Mouse (Mus musculus): ENCODE data around the gene Atxn7l1. TPM values are rescaled to one million over a fixed set of nuclear protein-coding genes. Genes with fewer than 3 reads are reported as not detected.

Atxn7l1 gene
- polyA plus RNA-seq, 1 experiment: not detected

DNA sequence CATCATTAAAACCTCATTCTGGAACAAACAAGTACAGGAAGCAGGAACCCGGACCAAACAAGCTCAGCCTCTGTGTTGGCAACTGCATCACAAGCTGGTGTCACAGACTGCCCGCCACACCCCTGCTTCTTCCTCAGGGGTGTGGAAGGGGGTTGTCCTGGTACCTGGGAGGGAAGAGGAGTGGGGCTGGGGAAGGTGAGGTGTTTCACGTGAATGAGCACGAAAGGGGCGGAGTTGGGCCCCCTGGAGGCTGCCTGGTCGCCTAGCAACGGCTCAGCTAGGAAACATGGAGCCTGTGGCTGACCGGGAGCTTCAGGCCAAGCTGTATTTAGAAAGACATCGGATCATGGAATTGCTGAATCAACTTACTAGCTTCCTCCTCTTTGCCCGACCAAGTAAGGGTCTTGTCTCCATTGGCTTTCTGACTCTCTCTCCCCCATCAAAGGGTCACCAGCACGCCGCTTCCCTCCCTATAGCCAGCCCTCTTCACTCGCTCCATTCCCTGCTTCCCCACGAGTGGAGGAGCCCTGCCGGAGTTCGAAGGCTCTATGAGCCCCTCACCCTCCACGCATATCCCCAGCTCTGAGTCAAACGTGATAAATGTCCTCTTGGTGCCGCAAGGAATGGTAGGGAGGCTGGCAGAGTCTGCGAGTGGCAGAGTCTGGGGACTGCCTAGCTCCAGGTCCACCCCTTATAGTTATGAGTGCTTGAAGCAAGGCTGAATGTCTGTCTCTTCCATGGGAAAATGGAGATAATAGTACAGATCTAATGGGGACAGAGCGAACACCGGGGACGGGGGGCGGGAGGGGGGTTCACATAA lies 247.5 kb downstream of the Atxn7l1 start, which contains the start of gene Efcab10:
Gene Efcab10, plus strand, starts transcription at position 51 of the 820 bp plus-strand sequence.
- H3K4me1 ChIP-seq (ENCODE audit: control insufficient read depth, insufficient read depth, low read length): peaks cover 8% of the 10 kb centered on the region
- 12% methylated on average over 24 of the region's 24 CpGs for WGBS
- no peak within 1 kb of the TSS for H3K27ac ChIP-seq (ENCODE audit: insufficient read depth, low read depth, low read length)
- peak within 1 kb of the TSS; percentile 36 for H3K4me3 ChIP-seq (ENCODE audit: insufficient read depth, low read depth, low read length)
- TF ChIP-seq CTCF (IDR thresholded peaks at IDR 0.05; ENCODE audit: insufficient read depth, low read depth, low read length): no peak
- no peak for TF ChIP-seq POLR2A (IDR thresholded peaks at IDR 0.05; ENCODE audit: insufficient read depth, low read depth, low read length)

DNA sequence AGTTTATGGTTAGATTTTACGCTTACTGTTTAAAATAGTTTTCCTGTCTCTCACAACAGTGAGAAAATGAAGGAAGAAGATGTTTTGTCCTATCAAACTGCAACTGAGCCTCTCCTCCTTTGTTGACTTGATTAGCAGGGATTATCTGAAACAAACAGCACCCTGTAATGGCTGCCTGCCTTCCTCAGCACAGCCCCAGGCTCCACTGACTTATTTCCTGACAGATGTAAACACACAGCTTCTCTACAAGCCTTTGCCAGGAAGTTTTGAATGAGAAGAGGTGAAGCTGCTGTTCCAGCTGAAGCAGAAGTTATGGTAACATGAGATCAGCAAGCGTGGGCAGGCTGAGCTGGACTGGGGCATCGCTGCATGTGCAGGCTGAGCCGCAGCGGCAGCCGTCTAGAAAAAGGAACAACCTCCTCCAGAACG lies 255.8 kb downstream of the Atxn7l1 start:
- TF ChIP-seq CTCF (IDR thresholded peaks at IDR 0.05; ENCODE audit: insufficient read depth, low read depth, low read length): no peak
- TF ChIP-seq POLR2A (IDR thresholded peaks at IDR 0.05; ENCODE audit: insufficient read depth, low read depth, low read length): no peak
- 44% methylated on average over 7 of the region's 7 CpGs for WGBS

GRCm38 (mm10) chr12:33404996-33405395 lies 257.5 kb downstream of the Atxn7l1 start:
- H3K27ac ChIP-seq (ENCODE audit: insufficient read depth, low read depth, low read length): no peak overlapping the region
- H3K4me1 ChIP-seq (ENCODE audit: control insufficient read depth, insufficient read depth, low read length): peaks cover 5% of the 10 kb centered on the region
- no peak overlapping the region for H3K4me3 ChIP-seq (ENCODE audit: insufficient read depth, low read depth, low read length)
- TF ChIP-seq CTCF (IDR thresholded peaks at IDR 0.05; ENCODE audit: insufficient read depth, low read depth, low read length): no peak
- no peak for TF ChIP-seq POLR2A (IDR thresholded peaks at IDR 0.05; ENCODE audit: insufficient read depth, low read depth, low read length)
- 49% methylated on average over 5 of the region's 5 CpGs for WGBS

More for the DNA sequence above, 255.8 kb downstream of the Atxn7l1 start:
- no peak overlapping the region for H3K27ac ChIP-seq (ENCODE audit: insufficient read depth, low read depth, low read length)
- peaks cover 5% of the 10 kb centered on the region for H3K4me1 ChIP-seq (ENCODE audit: control insufficient read depth, insufficient read depth, low read length)
- H3K4me3 ChIP-seq (ENCODE audit: insufficient read depth, low read depth, low read length): no peak overlapping the region

DNA sequence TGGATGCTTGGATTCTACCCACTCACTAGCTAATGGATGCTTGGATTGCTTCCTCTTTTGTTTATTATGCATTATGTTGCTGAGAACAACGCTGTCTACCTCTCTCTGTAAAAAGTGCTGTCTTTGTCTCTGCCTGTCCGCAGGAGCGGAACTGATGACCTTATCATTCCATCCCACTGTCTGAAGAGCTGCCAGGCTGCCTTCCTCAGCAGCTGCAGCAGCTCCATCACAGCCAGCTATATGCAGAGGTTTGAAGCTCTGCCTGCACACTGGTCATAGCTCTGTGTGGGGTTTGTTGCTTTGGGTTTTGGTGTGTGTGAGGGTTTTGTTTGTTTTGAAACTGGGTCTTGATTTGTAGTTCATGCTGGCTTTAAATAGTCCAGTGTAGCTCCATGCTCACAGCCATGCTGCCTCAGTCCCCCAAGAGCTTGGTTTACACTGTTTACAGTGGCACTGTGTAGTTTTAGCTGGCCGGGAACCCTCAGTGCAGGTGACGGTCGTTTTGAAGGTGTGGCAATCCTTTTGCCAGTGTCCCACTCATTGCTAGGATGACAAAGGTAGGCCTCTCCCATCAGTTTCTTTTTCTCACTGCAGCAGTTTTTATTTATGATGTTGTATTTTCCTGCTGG lies 258.0 kb downstream of the Atxn7l1 start:
- no peak for TF ChIP-seq CTCF (IDR thresholded peaks at IDR 0.05; ENCODE audit: insufficient read depth, low read depth, low read length)
- no peak for TF ChIP-seq POLR2A (IDR thresholded peaks at IDR 0.05; ENCODE audit: insufficient read depth, low read depth, low read length)
- 41% methylated on average over 6 of the region's 6 CpGs for WGBS
- Histone ChIP-seq H3K4me3 (ENCODE audit: insufficient read depth, low read depth, low read length) (no peak overlapping the region), H3K27ac (ENCODE audit: insufficient read depth, low read depth, low read length) (no peak overlapping the region), H3K4me1 (ENCODE audit: control insufficient read depth, insufficient read depth, low read length) (peaks cover 5% of the 10 kb centered on the region)

- TF ChIP-seq CTCF (IDR thresholded peaks at IDR 0.05; ENCODE audit: insufficient read depth, low read depth, low read length): no peak
- WGBS: 55% methylated on average over 6 of the region's 6 CpGs
- H3K27ac ChIP-seq (ENCODE audit: insufficient read depth, low read depth, low read length): no peak overlapping the region
- H3K4me1 ChIP-seq (ENCODE audit: control insufficient read depth, insufficient read depth, low read length): no peaks in the 10 kb centered on the region
- no peak overlapping the region for H3K4me3 ChIP-seq (ENCODE audit: insufficient read depth, low read depth, low read length)
Observed at GRCm38 (mm10) chr12:33411580-33412151, 264.2 kb downstream of the Atxn7l1 start.

Other genes starting within 250 kb of the Atxn7l1 start
- not detected in 2 replicates for gene Sypl, start 193.8 kb upstream of the Atxn7l1 start, polyA plus RNA-seq (2012; ENCODE audit: insufficient read depth, insufficient read length, low replicate concordance, missing spikeins)
- not detected in 2 replicates for gene Cdhr3, start 54.8 kb upstream of the Atxn7l1 start, polyA plus RNA-seq (2012; ENCODE audit: insufficient read depth, insufficient read length, low replicate concordance, missing spikeins)
- not detected in 2 replicates for gene Efcab10, start 247.2 kb downstream of the Atxn7l1 start, polyA plus RNA-seq (2012; ENCODE audit: insufficient read depth, insufficient read length, low replicate concordance, missing spikeins)

Data from olfactory bulb, adult 2 months (tissue).